Mouse (Mus musculus): ENCODE measurements at regions not wholly inside any gene's neighbourhood (a gene's known extent, or its start where the extent isn't known, plus 50 kb on each side); places are given as distances from the start of the nearest gene placed in this dataset.
"Not testable (repeated sequence)": the region's sequence is repeated elsewhere in the genome, so short reads cannot be mapped to it uniquely, and the experiment has no call there.

GRCm38 (mm10) chr9:12062488-12062887, 1157.9 kb upstream of the Cntn5 start:
- DNase-seq (ENCODE audit: low spot score) (no peak), ATAC-seq (replicated peaks; ENCODE audit: low FRiP score) (0 out of 2 replicates have a peak, but pooled peaks have one; percentile 10)
- H3K27ac ChIP-seq (ENCODE audit: low read depth, low read length) = no peak overlapping the region
- H3K4me1 ChIP-seq (replicated peaks; ENCODE audit: control insufficient read depth, insufficient read depth, low read length) = no peaks in the 10 kb centered on the region
- H3K9me3 ChIP-seq (ENCODE audit: control insufficient read depth, low read length) = no peaks in the 10 kb centered on the region
- WGBS = 48% methylated on average over 2 of the region's 2 CpGs
- no peaks in the 10 kb centered on the region for H3K27me3 ChIP-seq (ENCODE audit: control insufficient read depth, insufficient read depth, low read length)
- H3K9ac ChIP-seq (ENCODE audit: low read length) = no peak overlapping the region
- H3K36me3 ChIP-seq (ENCODE audit: control insufficient read depth, insufficient read depth, low read length) = no peaks in the 10 kb centered on the region
- H3K4me2 ChIP-seq (ENCODE audit: low read depth, low read length, severe bottlenecking) = no peak overlapping the region
- H3K4me3 ChIP-seq (ENCODE audit: low read depth, low read length) = no peak overlapping the region

DNA sequence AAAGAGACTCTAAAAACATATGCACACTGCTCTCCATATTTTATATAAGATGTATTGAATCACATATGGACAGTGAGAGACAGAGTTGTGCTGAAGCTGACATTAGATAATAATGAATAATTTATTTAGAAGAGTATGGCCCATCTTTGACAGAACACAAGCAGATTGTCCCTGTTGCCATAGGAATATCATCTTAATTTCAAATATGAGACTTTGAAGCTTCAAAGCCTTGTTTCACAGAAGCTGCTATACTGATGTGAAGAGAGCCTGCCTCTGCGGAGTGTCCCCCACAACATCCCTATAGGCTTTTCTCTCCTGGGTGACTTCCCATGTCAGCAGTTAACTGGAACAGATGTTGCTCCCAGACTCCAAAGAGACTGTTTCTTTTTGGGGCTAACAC, 1147.9 kb upstream of the Cntn5 start:
- ATAC-seq (replicated peaks; ENCODE audit: low FRiP score) (no peak), DNase-seq (ENCODE audit: low spot score) (no peak)
- Histone ChIP-seq H3K4me3 (ENCODE audit: low read depth, low read length) (no peak overlapping the region), H3K27ac (ENCODE audit: low read depth, low read length) (no peak overlapping the region), H3K9me3 (ENCODE audit: control insufficient read depth, low read length) (no peaks in the 10 kb centered on the region), H3K36me3 (ENCODE audit: control insufficient read depth, insufficient read depth, low read length) (no peaks in the 10 kb centered on the region), H3K9ac (ENCODE audit: low read length) (no peak overlapping the region), H3K27me3 (ENCODE audit: control insufficient read depth, insufficient read depth, low read length) (no peaks in the 10 kb centered on the region), H3K4me2 (ENCODE audit: low read depth, low read length, severe bottlenecking) (no peak overlapping the region), H3K4me1 (replicated peaks; ENCODE audit: control insufficient read depth, insufficient read depth, low read length) (no peaks in the 10 kb centered on the region)
- WGBS = 91% methylated on average over 1 of the region's 1 CpGs

DNA sequence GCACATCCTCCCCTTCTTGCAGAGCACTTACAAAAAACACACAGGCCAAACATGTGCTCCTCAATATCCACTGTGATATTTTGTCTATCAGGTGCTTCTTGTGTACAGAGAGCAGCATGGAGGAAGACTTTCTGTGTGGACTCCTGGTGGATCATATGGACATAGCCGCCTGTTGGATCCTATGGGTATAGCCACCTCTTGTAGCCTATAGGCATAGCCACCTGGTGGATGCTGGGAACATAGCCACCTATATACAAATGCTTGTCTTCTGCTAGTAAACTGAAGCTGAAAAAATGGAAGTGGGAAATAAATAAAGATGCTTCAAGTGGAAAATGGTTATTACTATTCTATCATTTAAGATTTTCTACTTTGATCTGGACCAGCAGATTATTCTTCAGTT, 1111.4 kb upstream of the Cntn5 start:
- no peaks in the 10 kb centered on the region for H3K4me1 ChIP-seq (replicated peaks; ENCODE audit: control insufficient read depth, insufficient read depth, low read length)
- no peak for DNase-seq (ENCODE audit: low spot score)
- H3K9ac ChIP-seq (ENCODE audit: low read length) = no peak overlapping the region
- H3K27ac ChIP-seq (ENCODE audit: low read depth, low read length) = no peak overlapping the region
- H3K27me3 ChIP-seq (ENCODE audit: control insufficient read depth, insufficient read depth, low read length) = no peaks in the 10 kb centered on the region
- no peaks in the 10 kb centered on the region for H3K36me3 ChIP-seq (ENCODE audit: control insufficient read depth, insufficient read depth, low read length)
- H3K4me3 ChIP-seq (ENCODE audit: low read depth, low read length) = no peak overlapping the region
- no peak for ATAC-seq (replicated peaks; ENCODE audit: low FRiP score)
- no peaks in the 10 kb centered on the region for H3K9me3 ChIP-seq (ENCODE audit: control insufficient read depth, low read length)
- no peak overlapping the region for H3K4me2 ChIP-seq (ENCODE audit: low read depth, low read length, severe bottlenecking)
- 82% methylated on average over 1 of the region's 1 CpGs for WGBS

DNA sequence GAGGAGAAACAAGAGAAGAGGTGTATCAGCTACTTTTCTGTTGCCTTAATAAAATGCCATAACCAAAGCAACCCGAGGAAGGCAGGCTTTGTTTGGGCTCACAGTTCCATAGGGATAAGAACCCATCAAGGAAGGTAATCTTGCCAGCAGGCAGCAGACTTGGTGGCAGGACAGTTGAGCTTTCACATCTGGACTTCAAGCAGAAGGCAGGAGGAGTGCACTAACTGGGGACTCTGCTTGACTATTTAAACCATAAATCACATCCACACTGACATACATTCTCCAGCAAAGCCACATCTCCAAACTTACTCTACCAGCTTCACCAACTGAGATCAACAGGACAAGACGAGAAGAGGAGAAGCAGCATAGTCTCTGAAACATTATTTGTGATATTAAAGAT, 1094.0 kb upstream of the Cntn5 start:
- no peak overlapping the region for H3K9ac ChIP-seq (ENCODE audit: low read length)
- no peaks in the 10 kb centered on the region for H3K4me1 ChIP-seq (replicated peaks; ENCODE audit: control insufficient read depth, insufficient read depth, low read length)
- ATAC-seq (replicated peaks; ENCODE audit: low FRiP score) (no peak), DNase-seq (ENCODE audit: low spot score) (no peak)
- no peaks in the 10 kb centered on the region for H3K9me3 ChIP-seq (ENCODE audit: control insufficient read depth, low read length)
- H3K4me3 ChIP-seq (ENCODE audit: low read depth, low read length) = no peak overlapping the region
- H3K36me3 ChIP-seq (ENCODE audit: control insufficient read depth, insufficient read depth, low read length) = no peaks in the 10 kb centered on the region
- WGBS = 52% methylated on average over 2 of the region's 2 CpGs
- no peak overlapping the region for H3K4me2 ChIP-seq (ENCODE audit: low read depth, low read length, severe bottlenecking)
- no peak overlapping the region for H3K27ac ChIP-seq (ENCODE audit: low read depth, low read length)
- H3K27me3 ChIP-seq (ENCODE audit: control insufficient read depth, insufficient read depth, low read length) = no peaks in the 10 kb centered on the region

- Histone ChIP-seq H3K4me2 (ENCODE audit: low read depth, low read length, severe bottlenecking) (no peak overlapping the region), H3K4me1 (replicated peaks; ENCODE audit: control insufficient read depth, insufficient read depth, low read length) (no peaks in the 10 kb centered on the region), H3K27ac (ENCODE audit: low read depth, low read length) (no peak overlapping the region), H3K36me3 (ENCODE audit: control insufficient read depth, insufficient read depth, low read length) (no peaks in the 10 kb centered on the region), H3K27me3 (ENCODE audit: control insufficient read depth, insufficient read depth, low read length) (no peaks in the 10 kb centered on the region), H3K9me3 (ENCODE audit: control insufficient read depth, low read length) (no peaks in the 10 kb centered on the region), H3K4me3 (ENCODE audit: low read depth, low read length) (no peak overlapping the region), H3K9ac (ENCODE audit: low read length) (no peak overlapping the region)
- DNase-seq (ENCODE audit: low spot score) = no peak
- WGBS = 22% methylated on average over 2 of the region's 2 CpGs
- ATAC-seq (replicated peaks; ENCODE audit: low FRiP score) = no peak
These were observed 1077.7 kb upstream of the Cntn5 start for GRCm38 (mm10) chr9:11982102-11982882.

DNA sequence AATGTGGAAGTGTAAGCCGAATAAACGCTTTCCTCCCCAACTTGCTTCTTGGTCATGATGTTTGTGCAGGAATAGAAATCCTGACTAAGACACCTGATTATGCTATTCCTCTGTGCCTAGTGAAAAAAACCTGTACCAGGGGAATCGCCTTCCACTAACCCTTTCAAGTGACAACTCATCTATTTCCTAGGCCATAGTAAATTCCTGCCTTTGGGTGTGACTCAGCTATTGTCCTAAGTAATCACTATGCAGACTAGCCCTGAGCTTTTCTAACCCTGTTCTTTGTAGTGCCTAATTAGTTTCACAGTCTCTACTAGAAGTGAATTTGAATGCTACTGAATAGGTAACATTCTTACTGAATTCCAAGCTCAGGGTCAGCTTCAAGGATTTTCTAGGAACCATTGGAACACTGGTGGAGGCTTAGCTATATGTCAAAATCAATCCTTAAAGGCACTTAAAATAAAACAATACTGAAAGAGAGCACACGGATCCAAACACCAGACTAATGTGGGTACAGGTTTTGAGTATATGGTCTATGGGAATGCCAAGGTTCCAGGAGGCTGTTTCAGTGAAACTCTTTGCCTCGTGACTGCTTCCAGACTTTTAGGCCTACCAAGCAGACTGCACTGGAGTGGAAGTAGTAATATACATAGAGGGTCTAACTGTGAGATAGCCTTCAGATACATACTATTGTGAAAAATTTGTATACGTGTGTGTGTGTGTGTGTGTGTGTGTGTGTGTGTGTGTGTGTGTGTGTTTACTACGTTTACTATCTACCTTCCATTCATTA, 1036.3 kb upstream of the Cntn5 start:
- H3K9ac ChIP-seq (ENCODE audit: low read length); H3K36me3 ChIP-seq (ENCODE audit: control insufficient read depth, insufficient read depth, low read length); H3K27ac ChIP-seq (ENCODE audit: low read depth, low read length); H3K4me1 ChIP-seq (replicated peaks; ENCODE audit: control insufficient read depth, insufficient read depth, low read length); H3K9me3 ChIP-seq (ENCODE audit: control insufficient read depth, low read length); H3K4me3 ChIP-seq (ENCODE audit: low read depth, low read length); H3K27me3 ChIP-seq (ENCODE audit: control insufficient read depth, insufficient read depth, low read length); H3K4me2 ChIP-seq (ENCODE audit: low read depth, low read length, severe bottlenecking); DNase-seq (ENCODE audit: low spot score): not testable (repeated sequence)
- ATAC-seq (replicated peaks; ENCODE audit: low FRiP score) = peak; percentile 42; the same call in 1 of the 2 replicates
- 39% methylated on average over 7 of the region's 7 CpGs for WGBS

GRCm38 (mm10) chr9:11939851-11940560, 1035.4 kb upstream of the Cntn5 start:
- H3K4me3 ChIP-seq (ENCODE audit: low read depth, low read length) = no peak overlapping the region
- H3K4me1 ChIP-seq (replicated peaks; ENCODE audit: control insufficient read depth, insufficient read depth, low read length) = no peaks in the 10 kb centered on the region
- H3K27me3 ChIP-seq (ENCODE audit: control insufficient read depth, insufficient read depth, low read length) = no peaks in the 10 kb centered on the region
- H3K27ac ChIP-seq (ENCODE audit: low read depth, low read length) = no peak overlapping the region
- peak; percentile 66; the same call in 1 of the 2 replicates for ATAC-seq (replicated peaks; ENCODE audit: low FRiP score)
- no peaks in the 10 kb centered on the region for H3K9me3 ChIP-seq (ENCODE audit: control insufficient read depth, low read length)
- no peak for DNase-seq (ENCODE audit: low spot score)
- H3K4me2 ChIP-seq (ENCODE audit: low read depth, low read length, severe bottlenecking) = no peak overlapping the region
- WGBS = 23% methylated on average over 2 of the region's 2 CpGs
- H3K9ac ChIP-seq (ENCODE audit: low read length) = no peak overlapping the region
- no peaks in the 10 kb centered on the region for H3K36me3 ChIP-seq (ENCODE audit: control insufficient read depth, insufficient read depth, low read length)

DNA sequence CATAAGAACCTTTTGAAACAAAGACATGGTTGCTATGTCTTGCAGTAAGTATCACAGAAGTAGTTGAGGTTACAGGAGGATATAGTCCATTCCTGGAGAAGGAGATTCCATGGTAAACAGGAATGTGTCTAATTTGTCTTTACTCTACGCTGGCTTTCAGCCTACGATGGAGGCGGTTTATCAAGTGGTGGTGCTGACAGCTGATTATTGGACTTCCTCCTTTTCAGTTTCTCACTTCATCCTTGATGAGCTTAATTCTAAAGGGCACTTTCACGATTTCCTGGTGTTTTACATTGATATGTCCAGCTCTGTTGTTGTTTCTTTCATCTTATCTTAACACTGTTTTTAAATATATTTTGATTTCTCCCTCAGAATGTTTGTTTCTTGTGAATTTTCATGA, 1020.9 kb upstream of the Cntn5 start:
- Histone ChIP-seq H3K27ac (ENCODE audit: low read depth, low read length) (no peak overlapping the region), H3K4me1 (replicated peaks; ENCODE audit: control insufficient read depth, insufficient read depth, low read length) (no peaks in the 10 kb centered on the region), H3K9me3 (ENCODE audit: control insufficient read depth, low read length) (no peaks in the 10 kb centered on the region), H3K27me3 (ENCODE audit: control insufficient read depth, insufficient read depth, low read length) (no peaks in the 10 kb centered on the region), H3K9ac (ENCODE audit: low read length) (no peak overlapping the region), H3K4me2 (ENCODE audit: low read depth, low read length, severe bottlenecking) (no peak overlapping the region), H3K4me3 (ENCODE audit: low read depth, low read length) (no peak overlapping the region), H3K36me3 (ENCODE audit: control insufficient read depth, insufficient read depth, low read length) (no peaks in the 10 kb centered on the region)
- ATAC-seq (replicated peaks; ENCODE audit: low FRiP score) (no peak), DNase-seq (ENCODE audit: low spot score) (no peak)
- 84% methylated on average over 4 of the region's 4 CpGs for WGBS

Measured in forebrain, embryonic 11.5 days (tissue).